Mouse (Mus musculus) spleen, postnatal 14 days (tissue): ENCODE results near the gene Abhd15.
A peak's percentile ranks its signal among the peaks of the same experiment; 100 is the strongest.

Experiments
- DNase-seq, 2 experiments: peaks; one replicate each; pipeline ENCODE4 v3.0.0; 2021 to 2022; ENCODE audit warnings: low spot score in 2 of 2

The Abhd15 gene

DNA sequence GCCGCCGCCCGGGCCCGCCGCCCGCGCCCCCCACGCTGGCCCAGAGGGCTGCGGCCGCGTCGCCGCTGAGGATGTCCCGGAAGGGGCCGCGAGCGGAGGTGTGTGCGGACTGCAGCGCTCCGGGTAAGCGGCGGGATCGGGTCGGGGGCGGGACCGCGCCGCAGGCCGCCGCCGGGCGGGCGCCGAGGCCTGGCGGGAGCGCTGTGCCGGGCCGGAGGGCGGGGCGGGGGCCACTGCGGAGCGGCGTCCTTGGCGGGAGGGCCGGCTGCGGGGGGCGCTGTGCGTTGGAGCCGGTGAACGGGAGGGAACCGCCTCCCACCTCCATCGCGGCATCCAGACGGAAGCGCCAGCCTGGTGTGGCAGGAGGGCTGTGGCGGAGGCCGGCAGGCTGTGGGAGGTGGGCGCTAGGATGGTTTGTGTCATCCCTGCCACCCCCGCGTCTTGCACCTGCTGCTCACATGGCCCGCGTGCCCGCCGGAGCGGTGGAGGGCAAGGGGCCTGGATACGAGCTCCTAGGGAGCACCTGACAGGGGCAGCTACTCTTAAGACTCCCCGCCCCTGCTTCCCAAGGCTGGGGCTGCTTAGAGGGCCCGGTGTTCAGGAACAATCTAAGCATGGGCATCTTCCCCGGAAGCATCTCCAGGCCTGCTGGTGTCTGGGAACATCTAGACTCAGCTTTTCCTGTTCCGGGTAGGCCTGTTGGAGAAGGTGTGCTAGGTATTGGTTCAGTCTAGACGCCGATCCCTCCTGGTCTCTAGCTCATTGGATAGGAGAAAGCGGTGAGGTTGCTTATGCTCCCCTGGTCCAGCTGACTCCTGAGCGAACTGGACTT is 21.2 kb upstream of the Abhd15 start, which contains the start of gene Git1:
Gene Git1 (plus strand): TSS at position 51 of the 832 bp plus-strand sequence.
- peak in 1 of 2 experiments; percentile 20 for DNase-seq

DNA sequence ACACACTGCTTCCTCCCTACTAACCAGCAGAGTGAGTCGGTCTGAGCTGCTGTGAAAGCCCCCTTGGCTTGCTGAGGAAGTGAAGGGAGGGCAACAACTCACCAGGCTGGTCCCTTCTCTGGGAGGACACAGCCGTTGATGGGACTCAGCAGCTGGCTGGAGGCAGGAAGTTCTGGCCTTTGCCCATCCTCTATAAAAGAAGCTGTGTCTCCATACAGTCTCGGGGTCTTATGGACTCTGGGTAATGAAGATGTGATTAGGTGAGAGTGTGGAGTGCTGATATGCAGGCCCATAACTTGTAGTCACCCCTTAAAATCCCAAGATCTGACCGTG is 20.6 kb upstream of the Abhd15 start:
- no peak for DNase-seq

DNA sequence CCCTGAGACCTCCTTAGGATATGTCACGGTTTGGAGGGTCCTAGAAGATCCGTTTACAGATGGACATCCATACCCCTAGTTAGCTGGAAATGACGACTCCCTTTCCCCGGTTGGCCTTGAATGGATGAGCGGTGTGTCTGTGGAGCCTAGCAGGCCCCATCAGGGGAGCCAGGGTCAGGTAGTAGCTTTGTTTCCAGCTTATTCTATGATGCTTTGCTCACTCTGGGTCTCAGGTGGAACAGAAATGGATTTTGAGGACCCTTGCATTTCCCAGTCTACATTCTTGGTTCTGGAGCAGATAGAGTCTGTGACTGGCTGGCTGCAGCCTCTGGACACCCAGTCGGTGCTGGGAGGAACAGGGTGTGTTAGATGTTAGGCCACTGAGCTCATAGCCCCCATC is 20.1 kb upstream of the Abhd15 start:
- no peak for DNase-seq

DNA sequence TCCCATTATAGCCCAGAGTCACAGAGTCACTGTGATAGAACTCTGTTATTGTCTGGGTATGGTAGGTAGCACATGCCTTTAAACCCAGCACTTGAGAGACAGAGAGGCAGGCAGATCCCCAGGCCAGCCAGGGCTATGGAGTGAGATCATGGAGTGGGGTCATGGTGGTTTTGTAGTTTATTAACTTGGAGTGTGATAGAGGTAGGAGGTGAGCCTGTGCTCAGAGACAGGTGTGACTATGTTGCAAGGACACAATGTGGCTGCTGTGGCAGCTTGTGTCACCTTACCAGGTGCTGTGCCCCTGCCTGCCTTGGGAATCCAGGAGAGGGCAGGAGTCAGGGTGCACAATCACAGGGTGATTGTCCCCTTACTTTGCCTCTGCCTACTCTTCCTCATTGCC is 19.4 kb upstream of the Abhd15 start:
- no peak for DNase-seq

DNA sequence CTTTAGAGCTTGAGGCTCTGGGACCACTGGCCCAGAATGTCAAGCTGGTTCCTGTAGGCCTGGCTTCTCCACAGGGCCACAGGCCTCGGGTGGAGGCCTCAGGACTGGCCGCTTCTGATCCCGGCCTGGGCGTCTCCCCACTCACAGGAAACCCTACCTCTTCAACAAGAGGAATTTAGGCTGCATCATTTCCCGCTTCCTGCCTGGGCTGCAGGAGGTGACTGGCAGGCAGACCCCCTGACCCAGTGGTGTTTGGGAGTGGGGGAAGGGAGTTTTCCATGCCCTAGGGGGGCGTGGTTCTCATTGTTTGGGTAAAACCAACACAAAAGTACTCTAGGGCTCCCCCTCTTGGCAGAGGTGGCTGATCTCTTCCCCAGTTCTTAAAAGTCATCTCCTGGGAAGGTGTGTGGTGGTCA is 17.6 kb upstream of the Abhd15 start:
- peak in 1 of 2 experiments; percentile 52 for DNase-seq

DNA sequence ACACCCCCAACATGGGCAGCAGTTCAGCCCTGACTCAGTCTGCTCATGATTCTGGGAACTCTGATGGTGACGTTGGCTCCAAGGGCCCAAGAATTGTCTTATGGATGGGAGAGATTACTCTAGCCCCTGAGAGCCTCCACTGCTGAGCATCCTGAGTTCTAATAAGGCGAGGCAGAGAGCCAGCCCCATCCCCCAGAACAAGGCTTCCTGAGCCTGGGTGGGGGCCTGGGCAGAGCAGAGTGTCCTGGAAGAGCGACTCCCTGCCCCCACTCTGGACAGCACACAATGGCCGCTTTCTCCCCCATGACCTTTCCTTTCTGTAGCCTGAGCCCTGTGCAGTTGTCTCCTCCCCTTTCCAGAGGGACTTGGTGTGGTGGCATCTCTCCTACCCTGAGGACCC is 17.1 kb upstream of the Abhd15 start:
- DNase-seq, result no peak

DNA sequence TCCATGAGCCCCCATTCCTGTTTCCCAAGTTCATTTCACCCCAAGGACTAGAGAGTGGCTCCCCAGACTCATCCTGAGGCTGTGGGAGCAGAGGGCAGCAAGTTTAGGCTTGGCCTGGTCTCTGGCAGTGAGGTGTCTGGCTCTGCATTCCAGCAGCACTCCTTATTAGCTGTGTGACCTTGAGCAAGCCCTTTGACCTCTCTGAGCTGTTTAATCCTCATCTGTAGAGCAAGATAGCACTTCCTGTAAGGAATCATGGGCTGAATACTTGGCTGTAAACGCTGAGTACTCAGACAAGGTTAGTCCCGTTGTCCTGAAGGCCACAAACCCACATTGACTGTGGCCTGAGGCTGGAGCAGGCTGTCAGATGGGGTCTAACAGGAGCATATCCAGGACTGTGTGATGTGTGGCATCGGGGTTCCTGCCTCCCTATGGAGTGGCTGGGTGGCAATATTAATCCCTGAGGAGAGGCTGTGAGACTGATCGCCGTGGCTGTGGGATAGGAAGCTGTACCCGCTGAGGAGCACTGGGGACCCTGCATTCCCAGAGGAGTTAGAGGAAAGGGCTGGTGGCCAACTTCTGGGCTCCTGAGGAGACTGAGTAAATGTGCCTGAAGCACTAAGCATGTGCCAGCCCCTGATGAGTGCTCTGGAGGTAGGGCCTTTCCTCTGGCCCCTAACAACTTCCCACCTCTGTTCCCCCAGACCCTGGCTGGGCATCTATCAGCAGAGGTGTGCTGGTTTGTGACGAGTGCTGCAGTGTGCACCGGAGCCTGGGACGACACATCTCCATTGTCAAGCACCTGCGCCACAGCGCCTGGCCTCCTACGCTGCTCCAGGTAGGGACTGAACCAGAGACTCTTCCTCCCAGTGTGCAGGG is 16.4 kb upstream of the Abhd15 start:
- no peak for DNase-seq

DNA sequence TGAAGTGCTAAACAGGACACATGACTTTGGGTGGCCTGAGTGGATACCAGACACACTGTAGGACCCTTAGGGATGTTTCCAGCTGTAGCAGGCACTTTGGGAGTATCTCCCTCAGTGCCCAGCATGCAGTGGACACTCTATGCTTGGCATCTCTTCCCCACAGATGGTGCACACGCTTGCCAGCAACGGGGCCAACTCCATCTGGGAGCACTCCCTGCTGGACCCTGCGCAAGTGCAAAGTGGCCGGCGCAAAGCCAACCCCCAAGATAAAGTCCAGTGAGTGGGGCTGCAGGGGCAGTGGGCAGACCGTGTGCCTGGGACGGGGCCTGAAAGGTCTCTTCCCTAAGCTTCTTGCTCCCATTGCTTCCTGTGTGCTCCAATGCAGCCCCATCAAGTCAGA is 15.6 kb upstream of the Abhd15 start:
- DNase-seq, result no peak

DNA sequence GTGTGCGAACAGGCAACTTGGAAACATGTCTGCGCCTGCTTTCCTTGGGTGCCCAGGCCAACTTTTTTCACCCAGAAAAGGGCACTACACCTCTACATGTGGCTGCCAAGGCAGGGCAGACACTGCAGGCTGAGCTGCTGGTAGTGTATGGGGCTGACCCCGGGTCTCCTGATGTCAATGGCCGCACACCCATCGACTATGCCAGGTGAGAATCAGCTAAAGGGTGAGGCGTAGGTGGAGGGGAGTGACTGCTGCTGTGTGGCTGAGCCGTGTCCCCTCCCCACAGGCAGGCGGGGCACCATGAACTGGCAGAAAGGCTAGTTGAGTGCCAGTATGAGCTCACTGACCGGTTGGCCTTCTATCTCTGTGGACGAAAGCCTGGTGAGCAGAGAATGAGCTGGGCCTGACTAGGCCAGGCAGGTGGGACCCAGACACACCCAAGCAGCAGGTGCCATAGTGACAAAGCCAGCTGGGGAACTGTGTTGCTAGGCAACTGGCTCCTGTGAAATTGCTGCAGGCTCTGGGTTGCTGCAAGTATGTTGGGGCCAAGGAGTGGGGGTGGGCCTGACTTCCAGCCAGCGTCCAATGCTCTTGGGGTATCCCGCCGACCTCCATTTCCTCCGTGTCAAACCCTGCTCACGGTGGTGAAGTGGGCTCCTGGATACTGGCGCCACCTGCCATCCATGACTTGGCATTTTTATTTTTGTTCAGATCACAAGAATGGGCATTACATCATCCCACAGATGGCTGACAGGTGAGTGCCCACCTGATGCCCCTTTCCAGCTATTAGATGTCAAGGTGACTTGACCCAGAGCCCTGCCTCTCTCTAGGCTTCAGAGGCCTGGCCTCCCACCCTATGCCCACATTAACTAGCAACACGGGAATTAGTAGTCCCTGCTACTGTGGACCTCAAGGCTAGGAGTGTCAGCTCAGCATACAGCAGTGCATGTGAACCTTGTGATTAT is 14.3 kb upstream of the Abhd15 start:
- no peak for DNase-seq

DNA sequence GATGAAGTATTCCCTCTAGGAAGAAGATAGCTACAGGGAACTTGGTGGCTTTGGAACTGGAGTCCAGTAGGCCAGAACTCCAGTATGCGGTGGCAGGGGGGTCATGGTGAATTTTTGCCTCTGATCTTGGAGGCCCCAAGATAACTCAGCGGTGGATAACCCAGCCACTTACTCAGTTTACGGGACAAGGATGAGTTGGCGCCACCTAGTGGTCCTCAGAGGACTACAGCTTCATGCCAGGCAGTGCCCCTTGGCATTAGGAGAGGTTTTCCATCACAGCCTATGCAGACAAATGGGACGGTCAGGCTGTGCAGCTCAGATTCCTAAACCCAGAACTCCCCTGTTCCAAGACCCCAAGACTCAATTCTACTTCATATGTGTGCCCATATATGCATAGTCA is 13.5 kb upstream of the Abhd15 start:
- peak; percentile 51 to 72 for DNase-seq

DNA sequence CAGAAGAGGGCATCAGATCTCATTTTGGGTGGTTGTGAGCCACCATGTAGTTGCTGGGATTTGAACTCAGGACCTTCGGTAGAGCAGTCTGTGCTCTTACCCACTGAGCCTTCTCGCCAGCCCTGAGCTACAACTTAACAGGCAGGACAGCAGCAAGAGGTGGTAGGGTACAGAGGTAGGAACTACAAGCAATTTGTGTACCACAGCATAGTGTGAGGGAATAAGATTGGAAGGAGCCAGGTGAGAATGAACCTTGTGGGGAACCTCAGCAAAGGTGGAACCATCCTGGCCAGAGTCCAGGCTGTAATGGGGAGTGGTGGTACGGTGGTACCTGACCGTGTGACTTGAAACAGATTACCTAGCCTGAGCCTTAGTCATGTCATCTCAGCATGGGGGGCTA is 12.9 kb upstream of the Abhd15 start:
- no peak for DNase-seq

DNA sequence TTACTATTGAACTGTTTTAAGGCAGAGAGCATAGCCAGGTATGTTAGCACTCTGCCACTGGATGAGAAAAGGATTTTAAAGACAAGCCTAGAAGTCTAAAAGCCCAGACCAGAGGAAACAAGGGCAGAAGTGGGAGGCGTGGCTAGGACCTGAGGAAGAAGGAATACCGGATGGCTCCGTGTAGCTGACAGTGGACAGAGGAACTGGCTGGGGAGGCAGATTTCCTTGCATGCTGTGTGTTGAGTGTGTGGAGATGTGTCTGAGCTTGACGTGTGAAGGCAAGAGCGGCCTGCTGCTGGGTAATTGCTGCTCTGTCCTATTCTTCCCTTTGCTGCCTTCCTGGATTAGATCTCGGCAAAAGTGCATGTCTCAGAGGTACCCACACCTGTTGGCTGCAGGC is 12.4 kb upstream of the Abhd15 start:
- DNase-seq, result no peak

DNA sequence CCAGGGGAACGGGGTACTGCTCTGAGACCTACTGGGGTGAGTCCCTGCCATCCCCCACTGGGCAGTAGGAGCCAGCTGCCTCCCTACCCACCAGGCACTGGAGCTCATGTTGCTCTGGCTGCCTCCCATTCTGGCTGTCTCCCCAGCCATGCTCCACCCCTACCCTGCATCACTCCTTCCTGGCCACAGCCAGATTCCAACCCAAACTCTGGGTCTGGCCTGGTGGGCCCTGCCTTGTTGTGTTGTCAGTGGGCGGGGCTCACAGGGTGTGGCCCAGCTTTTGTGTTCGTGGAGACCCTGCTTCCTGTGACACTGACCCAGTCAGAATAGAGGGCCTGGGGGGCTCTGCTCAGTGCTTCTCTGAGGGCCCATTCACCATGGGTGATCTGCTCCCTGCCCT is 11.4 kb upstream of the Abhd15 start:
- DNase-seq, result no peak

DNA sequence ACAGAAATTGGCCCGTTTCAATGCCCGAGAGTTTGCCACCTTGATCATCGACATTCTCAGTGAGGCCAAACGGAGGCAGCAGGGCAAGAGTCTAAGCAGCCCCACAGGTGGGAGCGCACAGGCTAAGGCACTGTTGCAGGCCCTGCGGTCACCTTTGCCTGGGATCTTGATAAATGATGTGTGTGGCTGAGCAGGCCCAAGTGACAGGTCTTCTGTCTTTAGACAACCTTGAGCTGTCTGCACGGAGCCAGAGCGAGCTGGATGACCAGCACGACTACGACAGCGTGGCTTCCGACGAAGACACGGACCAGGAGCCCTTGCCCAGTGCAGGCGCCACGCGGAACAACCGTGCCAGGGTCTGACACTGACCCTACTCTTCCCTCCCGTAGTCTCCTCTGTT is 10.5 kb upstream of the Abhd15 start:
- no peak for DNase-seq

DNA sequence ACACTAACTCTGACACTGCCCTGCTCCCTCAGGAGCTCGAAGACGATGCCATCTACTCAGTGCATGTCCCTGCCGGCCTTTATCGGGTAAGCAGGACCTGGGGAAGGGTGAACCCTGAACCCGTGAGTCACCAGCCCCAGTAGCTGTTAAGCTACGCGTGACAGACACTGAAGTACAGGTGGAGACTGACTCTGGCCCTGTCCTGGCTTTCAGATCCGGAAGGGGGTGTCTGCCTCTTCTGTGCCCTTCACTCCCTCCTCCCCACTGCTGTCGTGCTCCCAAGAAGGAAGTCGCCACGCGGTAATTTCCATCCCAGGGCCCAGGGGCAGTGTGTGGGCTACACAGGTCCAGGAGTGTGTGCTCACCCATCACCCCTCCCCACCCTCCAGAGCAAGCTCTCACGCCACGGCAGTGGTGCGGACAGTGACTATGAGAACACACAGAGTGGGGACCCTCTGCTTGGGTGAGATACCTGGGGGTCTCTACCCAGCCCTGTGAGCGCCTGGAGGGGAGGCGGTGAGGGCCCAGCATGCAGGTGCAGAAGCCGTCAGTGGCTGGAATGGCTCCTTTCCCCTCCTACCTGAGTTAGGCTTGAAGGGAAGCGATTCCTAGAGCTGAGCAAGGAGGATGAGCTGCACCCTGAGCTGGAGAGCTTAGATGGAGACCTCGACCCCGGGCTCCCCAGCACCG is 9.5 kb upstream of the Abhd15 start:
- no peak for DNase-seq

DNA sequence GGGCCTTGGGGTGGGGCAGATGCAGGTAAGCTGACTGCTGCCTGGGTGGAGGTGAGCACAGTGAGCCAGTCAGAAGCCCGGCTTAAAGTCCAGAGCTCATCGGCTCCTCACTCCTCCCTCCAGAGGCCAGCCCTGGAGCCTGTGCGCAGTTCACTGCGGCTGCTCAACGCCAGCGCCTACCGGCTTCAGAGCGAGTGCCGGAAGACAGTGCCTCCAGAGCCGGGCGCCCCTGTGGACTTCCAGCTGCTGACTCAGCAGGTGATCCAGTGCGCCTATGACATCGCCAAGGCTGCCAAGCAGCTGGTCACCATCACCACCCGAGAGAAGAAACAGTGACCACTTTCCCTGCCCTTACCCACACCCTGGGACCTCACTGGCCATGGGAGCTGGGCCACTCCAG is 8.6 kb upstream of the Abhd15 start:
- DNase-seq, result no peak

DNA sequence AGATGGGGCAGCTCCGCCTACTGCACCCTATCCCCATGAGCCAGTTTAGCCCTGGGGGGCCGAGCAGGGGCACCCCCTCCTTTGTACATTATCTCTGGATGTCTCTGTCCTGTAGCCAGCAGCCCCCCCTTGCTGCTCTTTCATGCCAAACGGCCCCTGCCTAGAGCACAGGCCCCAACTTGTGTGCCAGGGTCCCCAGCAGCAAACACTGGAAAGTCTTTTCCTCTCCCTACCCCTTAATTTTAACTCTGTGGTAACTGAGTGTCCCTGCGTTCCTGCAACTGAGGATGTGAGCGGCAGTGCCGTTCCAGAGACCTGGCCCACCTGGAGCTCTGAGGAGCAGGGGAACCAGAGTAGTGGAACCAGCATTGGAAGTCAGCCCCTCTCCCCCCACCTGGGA is 8.0 kb upstream of the Abhd15 start:
- no peak for DNase-seq

DNA sequence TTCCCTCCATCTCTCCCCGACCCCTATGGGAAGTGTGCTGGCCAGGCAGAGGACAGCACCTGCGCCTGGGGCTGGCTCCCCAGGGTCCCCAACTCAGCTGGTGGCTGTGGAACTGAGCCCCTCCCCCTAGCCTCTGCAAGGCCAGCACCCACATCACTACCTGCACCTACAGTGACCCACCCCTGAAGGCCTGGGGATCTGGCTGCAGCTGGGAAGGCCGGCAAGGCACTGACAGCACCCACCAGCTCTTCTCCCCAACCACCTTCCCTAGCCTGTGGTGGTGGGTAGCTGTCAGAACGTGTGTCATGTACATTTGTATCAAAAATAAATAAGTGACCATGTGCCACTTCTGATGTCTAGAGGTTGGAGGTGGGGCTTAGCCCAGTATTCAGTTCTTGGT is 7.5 kb upstream of the Abhd15 start:
- DNase-seq, result no peak

DNA sequence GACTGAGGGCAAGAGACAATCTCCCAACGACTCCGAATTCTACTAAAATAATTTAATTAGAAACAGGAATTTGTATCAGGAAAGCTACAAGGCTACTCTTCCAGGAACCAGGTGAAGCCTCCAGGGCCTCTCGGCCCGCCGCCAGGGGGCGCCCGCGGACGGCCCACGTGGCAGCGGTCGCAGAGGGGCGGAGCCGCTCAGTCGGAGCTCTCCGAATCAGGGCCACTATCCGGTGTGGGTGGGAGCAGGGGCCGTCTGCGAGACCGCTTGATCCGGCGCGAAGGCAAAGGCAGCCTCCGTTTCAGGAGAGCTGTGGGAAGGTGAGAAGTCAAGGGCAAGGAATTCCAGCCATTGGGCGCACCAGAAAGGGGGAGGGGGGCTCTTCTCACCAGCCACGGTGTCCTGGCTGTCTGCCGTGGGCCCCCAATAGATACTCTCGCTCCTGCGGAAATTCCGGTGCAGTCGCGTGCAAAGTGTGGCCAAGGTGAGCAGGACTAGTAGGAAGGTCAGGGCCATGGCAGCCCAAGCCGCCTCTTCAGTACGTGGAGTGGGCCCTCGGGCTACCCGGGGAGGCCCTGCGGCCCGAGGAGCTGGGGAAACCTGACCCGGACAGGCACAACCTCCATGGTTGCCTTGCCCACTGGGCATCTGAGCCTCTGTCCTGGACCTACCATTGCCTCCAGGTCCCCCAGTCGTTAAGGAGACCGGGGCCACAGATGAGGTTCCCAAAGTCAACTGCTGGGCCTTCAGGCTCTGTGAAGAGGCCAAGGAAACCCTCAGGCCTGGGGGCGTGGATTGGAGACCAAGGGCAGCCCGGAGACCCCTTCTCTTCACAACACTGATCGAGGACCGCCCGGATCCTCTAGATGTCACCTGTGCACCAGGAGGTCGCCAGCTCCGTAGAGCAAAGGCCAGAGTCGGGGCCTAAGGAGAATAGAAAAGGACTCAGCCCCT is 6.6 kb upstream of the Abhd15 start:
- peak; percentile 66 to 79 for DNase-seq

DNA sequence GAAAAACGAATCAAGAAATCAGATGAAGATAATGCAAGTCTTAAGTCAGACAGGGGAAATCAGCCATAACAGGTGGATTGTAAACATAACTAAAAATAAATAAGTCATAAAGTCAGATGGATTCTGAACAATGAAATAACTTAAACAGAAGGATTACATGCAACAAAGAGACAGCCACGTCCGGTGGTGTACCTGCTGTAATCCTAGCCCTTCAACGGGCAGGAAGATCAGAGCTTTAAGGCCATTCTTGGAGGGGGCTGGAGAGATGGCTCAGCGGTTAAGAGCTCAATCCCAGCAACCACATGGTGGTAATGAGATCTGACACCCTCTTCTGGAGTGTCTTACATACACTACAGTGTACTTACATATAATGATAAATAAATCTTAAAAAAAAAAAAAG is 3.6 kb upstream of the Abhd15 start:
- no peak for DNase-seq
